Mouse (Mus musculus) CH12.LX (cell line): ENCODE measurements around the gene Gphb5. TPM values are rescaled to one million over a fixed set of nuclear protein-coding genes. Genes with fewer than 3 reads are reported as not detected.

Source experiments
- DNase-seq: peaks from one replicate; pipeline ENCODE4 v3.0.0-alpha.2; 2013; ENCODE audit errors: extremely low read depth
- H3K27ac ChIP-seq: 2 replicates; pipeline ENCODE4 v1.5.1; 2012; ENCODE audit warnings: low read depth, mild to moderate bottlenecking, control low read depth, moderate library complexity; ENCODE audit not compliant: insufficient read depth
- H3K27me3 ChIP-seq: replicated peaks from 2 replicates; pipeline ENCODE3; 2012; ENCODE audit warnings: inconsistent platforms
- H3K36me3 ChIP-seq, 2 experiments: replicated peaks in 1 of 2; 2 replicates each; pipeline versions ENCODE3 to v1.6.1; 2012; ENCODE audit warnings: inconsistent platforms in 1 of 2, low read length in 1 of 2, mild to moderate bottlenecking in 1 of 2, mixed read lengths in 1 of 2, moderate library complexity in 1 of 2; ENCODE audit not compliant: control insufficient read depth in 1 of 2, insufficient read depth in 1 of 2
- H3K4me1 ChIP-seq, 2 experiments: 2 replicates each; pipeline ENCODE4 v1.6.1; 2012; ENCODE audit warnings: inconsistent platforms in 1 of 2, moderate library complexity in 1 of 2; ENCODE audit not compliant: insufficient read depth in 2 of 2, control insufficient read depth in 1 of 2
- H3K4me2 ChIP-seq: 2 replicates; pipeline ENCODE4 v1.6.1; 2012; ENCODE audit warnings: low read depth, mild to moderate bottlenecking, control low read depth; ENCODE audit not compliant: poor library complexity, insufficient read depth, severe bottlenecking
- H3K4me3 ChIP-seq, 3 experiments: fragments of 150-350 bp in 1 of 3; sonication (generic) in 1 of 3; replicated peaks in 1 of 3; 2 replicates each; pipeline versions ENCODE3 to v1.5.1; 2011 to 2012; ENCODE audit warnings: low read depth in 2 of 3, low read length in 2 of 3, mild to moderate bottlenecking in 2 of 3, moderate library complexity in 2 of 3, control low read depth in 1 of 3, improper control_type of control experiment in 1 of 3, inconsistent platforms in 1 of 3, mixed read lengths in 1 of 3; ENCODE audit not compliant: poor library complexity in 1 of 3
- H3K79me2 ChIP-seq: replicated peaks from 2 replicates; pipeline ENCODE4 v1.6.1; 2012; ENCODE audit warnings: mild to moderate bottlenecking, moderate library complexity; ENCODE audit not compliant: control insufficient read depth, poor library complexity, insufficient read depth, severe bottlenecking; ENCODE audit errors: extremely low read depth
- H3K9ac ChIP-seq: 2 replicates; pipeline ENCODE4 v1.6.1; 2012; ENCODE audit warnings: low read depth, mild to moderate bottlenecking, control low read depth, moderate library complexity; ENCODE audit not compliant: insufficient read depth
- H3K9me3 ChIP-seq: replicated peaks from 2 replicates; pipeline ENCODE3; 2012; ENCODE audit warnings: low read length, inconsistent platforms, mixed read lengths
- CTCF ChIP-seq, 2 experiments: IDR thresholded peaks in 1 of 2; conservative IDR thresholded peaks in 1 of 2; 2 replicates each; pipeline ENCODE4 v1.5.1; 2011 to 2012; ENCODE audit warnings: low read depth in 2 of 2, low read length in 2 of 2, improper control_type of control experiment in 1 of 2, inconsistent platforms in 1 of 2, mild to moderate bottlenecking in 1 of 2, moderate library complexity in 1 of 2
- ETS1 ChIP-seq: conservative IDR thresholded peaks from 2 replicates; pipeline ENCODE4 v1.6.1; 2012; ENCODE audit warnings: low read depth, mild to moderate bottlenecking, inconsistent platforms, low read length, improper control_type of control experiment, moderate library complexity
- IRF4 ChIP-seq: IDR thresholded peaks from 2 replicates; pipeline ENCODE4 v1.6.1; 2014; ENCODE audit warnings: low read depth, mild to moderate bottlenecking, inconsistent platforms, low read length, improper control_type of control experiment
- MEF2A ChIP-seq: IDR thresholded peaks from 2 replicates; pipeline ENCODE4 v1.6.1; 2014; ENCODE audit warnings: low read depth, mild to moderate bottlenecking, inconsistent platforms, low read length, improper control_type of control experiment, borderline replicate concordance
- PAX5 ChIP-seq: IDR thresholded peaks from 2 replicates; pipeline ENCODE4 v1.6.1; 2012; ENCODE audit warnings: low read length, inconsistent platforms, mixed read lengths
- RAD21 ChIP-seq: IDR thresholded peaks from 2 replicates; pipeline ENCODE4 v1.6.1; 2011; ENCODE audit warnings: low read depth, mild to moderate bottlenecking, low read length, improper control_type of control experiment, moderate library complexity
- RCOR1 ChIP-seq: conservative IDR thresholded peaks from 2 replicates; pipeline ENCODE4 v1.6.1; 2012; ENCODE audit warnings: low read depth, mild to moderate bottlenecking, inconsistent platforms, low read length, improper control_type of control experiment
- TCF12 ChIP-seq: IDR thresholded peaks from 2 replicates; pipeline ENCODE4 v1.6.1; 2014; ENCODE audit warnings: low read depth, mild to moderate bottlenecking, inconsistent platforms, low read length, improper control_type of control experiment
- UBTF ChIP-seq: IDR thresholded peaks from 2 replicates; pipeline ENCODE4 v1.6.1; 2012; ENCODE audit warnings: low read depth, mild to moderate bottlenecking, inconsistent platforms, low read length, improper control_type of control experiment, moderate library complexity
- ZKSCAN1 ChIP-seq: IDR thresholded peaks from 2 replicates; pipeline ENCODE4 v1.6.1; 2012; ENCODE audit warnings: low read depth, inconsistent platforms, low read length, improper control_type of control experiment, borderline replicate concordance
- ZMIZ1 ChIP-seq: IDR thresholded peaks from 2 replicates; pipeline ENCODE4 v1.6.1; 2012; ENCODE audit warnings: low read depth, mild to moderate bottlenecking, inconsistent platforms, low read length, improper control_type of control experiment
- dilution Hi-C: fragments of 300-500 bp; cut with MboI; formaldehyde crosslinking; loops from 2 replicates; pipeline ENCODE4 v1.14.3; 2020; ENCODE audit warnings: low sequenced_read_pairs; ENCODE audit not compliant: extremely low pct_unique_long_range_greater_than_20kb, extremely low pct_ligation_motif_present
- in situ Hi-C: fragments of 300-500 bp; cut with MboI; formaldehyde crosslinking; loops from 3 replicates; pipeline ENCODE4 v1.14.3; 2019; ENCODE audit warnings: low sequenced_read_pairs, low pct_ligation_motif_present, low pct_unique_long_range_greater_than_20kb, mixed read lengths
- polyA plus RNA-seq: library from polyadenylated mRNA; unstranded; fragments of >175 nt; gene quantifications from 2 replicates; pipeline ENCODE4 v1.2.1, GENCODE M21; 2012; ENCODE audit warnings: low read depth; ENCODE audit not compliant: insufficient read length
- total RNA-seq, 2 experiments: library from RNA; depleted of rRNA; stranded (reverse); fragments of 300-350 nt in 1 of 2; fragments of >200 nt in 1 of 2; gene quantifications; 2 replicates each; pipeline ENCODE4 v1.2.3; 2012 to 2014

The Gphb5 gene
- total and polyA plus RNA-seq, 3 experiments: not detected

GRCm38 (mm10) chr12:75453441-75453840, 36.9 kb upstream of the Gphb5 start:
- DNase-seq: no peak
- Histone ChIP-seq H3K27ac (no peak overlapping the region), H3K4me1 (peaks cover 2 to 18% of the 10 kb centered on the region in 2 experiments; a peak in 2 of 4 replicates), H3K4me3 (no peak overlapping the region), H3K4me2 (no peak overlapping the region), H3K9me3 (no peaks in the 10 kb centered on the region), H3K27me3 (no peaks in the 10 kb centered on the region), H3K36me3 (peaks cover 15 to 50% of the 10 kb centered on the region in 2 experiments), H3K79me2 (no peaks in the 10 kb centered on the region), H3K9ac (no peak overlapping the region)
- dilution Hi-C loops (no loop called here), in situ Hi-C loops (no loop called here)
- TF ChIP-seq PAX5: no peak

- Histone ChIP-seq H3K27ac (no peak overlapping the region), H3K9me3 (no peaks in the 10 kb centered on the region), H3K4me3 (no peak overlapping the region), H3K79me2 (no peaks in the 10 kb centered on the region), H3K36me3 (peaks cover 15 to 46% of the 10 kb centered on the region in 2 experiments), H3K27me3 (no peaks in the 10 kb centered on the region), H3K9ac (no peak overlapping the region), H3K4me1 (peaks cover 2 to 18% of the 10 kb centered on the region in 2 experiments; a peak in 2 of 4 replicates), H3K4me2 (no peak overlapping the region)
- in situ Hi-C loops: no loop called here
- dilution Hi-C loops: no loop called here
- TF ChIP-seq CTCF (conservative IDR thresholded peaks at IDR 0.05 in 1 of 2, IDR thresholded peaks at IDR 0.05 in 1 of 2; ENCODE audit: low read depth in 2 of 2, low read length in 2 of 2) (peak in 1 of 2 experiments; percentile 46; a peak in 2 of 4 replicates), RAD21 (peak; percentile 4), UBTF (no peak)
- peak; percentile 17 for DNase-seq
These were observed 36.4 kb upstream of the Gphb5 start for GRCm38 (mm10) chr12:75453027-75453426.

- no peak for TF ChIP-seq RCOR1
- no peak for TF ChIP-seq ZMIZ1
- TF ChIP-seq MEF2A: no peak
- TF ChIP-seq CTCF (conservative IDR thresholded peaks at IDR 0.05 in 1 of 2, IDR thresholded peaks at IDR 0.05 in 1 of 2; ENCODE audit: low read depth in 2 of 2, low read length in 2 of 2): no peak
- TF ChIP-seq TCF12: no peak
- TF ChIP-seq ZKSCAN1: no peak
- TF ChIP-seq ETS1: no peak
- TF ChIP-seq IRF4: no peak
- TF ChIP-seq UBTF: no peak
- no peak for DNase-seq
- H3K27ac ChIP-seq: no peak overlapping the region
- peaks cover 2 to 18% of the 10 kb centered on the region in 2 experiments; a peak in 2 of 4 replicates for H3K4me1 ChIP-seq
- in situ Hi-C loops: no loop called here
- H3K4me2 ChIP-seq: no peak overlapping the region
- no peak overlapping the region for H3K9ac ChIP-seq
- H3K9me3 ChIP-seq: no peaks in the 10 kb centered on the region
- peaks cover 15 to 33% of the 10 kb centered on the region in 2 experiments for H3K36me3 ChIP-seq
- H3K79me2 ChIP-seq: no peaks in the 10 kb centered on the region
- H3K4me3 ChIP-seq: no peak overlapping the region
- dilution Hi-C loops: no loop called here
- H3K27me3 ChIP-seq: no peaks in the 10 kb centered on the region
These were observed 34.0 kb upstream of the Gphb5 start for GRCm38 (mm10) chr12:75450592-75450991.
